Mouse (Mus musculus) urinary bladder, postnatal 14 days (tissue): Measurements from ENCODE around the gene Tet2.

Source experiments
- DNase-seq: peaks from one replicate; pipeline ENCODE4 v3.0.0; 2021; ENCODE audit warnings: low spot score

Gene Tet2

GRCm38 (mm10) chr3:133517406-133517805 is 27.5 kb downstream of the Tet2 start:
- DNase-seq, result no peak

DNA sequence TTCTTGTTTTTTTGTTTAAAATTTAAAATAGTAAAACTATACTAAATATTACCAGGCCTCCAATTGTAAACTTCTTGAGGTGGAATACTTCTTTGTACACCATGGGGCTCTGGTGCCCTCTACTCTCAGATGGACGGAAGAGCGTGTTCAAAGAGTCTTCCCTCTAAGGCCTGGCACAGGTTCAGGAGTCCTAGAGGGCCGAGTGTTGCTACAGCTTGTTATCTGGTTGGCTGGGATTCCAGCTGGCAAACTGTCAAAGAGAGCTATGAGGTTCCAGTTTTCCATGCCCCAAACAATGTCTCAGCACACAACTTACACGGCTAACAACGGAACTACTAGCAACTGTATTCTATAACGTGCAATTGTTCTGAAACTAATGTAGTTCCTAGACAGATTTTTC is 28.8 kb downstream of the Tet2 start:
- peak; percentile 67 for DNase-seq

DNA sequence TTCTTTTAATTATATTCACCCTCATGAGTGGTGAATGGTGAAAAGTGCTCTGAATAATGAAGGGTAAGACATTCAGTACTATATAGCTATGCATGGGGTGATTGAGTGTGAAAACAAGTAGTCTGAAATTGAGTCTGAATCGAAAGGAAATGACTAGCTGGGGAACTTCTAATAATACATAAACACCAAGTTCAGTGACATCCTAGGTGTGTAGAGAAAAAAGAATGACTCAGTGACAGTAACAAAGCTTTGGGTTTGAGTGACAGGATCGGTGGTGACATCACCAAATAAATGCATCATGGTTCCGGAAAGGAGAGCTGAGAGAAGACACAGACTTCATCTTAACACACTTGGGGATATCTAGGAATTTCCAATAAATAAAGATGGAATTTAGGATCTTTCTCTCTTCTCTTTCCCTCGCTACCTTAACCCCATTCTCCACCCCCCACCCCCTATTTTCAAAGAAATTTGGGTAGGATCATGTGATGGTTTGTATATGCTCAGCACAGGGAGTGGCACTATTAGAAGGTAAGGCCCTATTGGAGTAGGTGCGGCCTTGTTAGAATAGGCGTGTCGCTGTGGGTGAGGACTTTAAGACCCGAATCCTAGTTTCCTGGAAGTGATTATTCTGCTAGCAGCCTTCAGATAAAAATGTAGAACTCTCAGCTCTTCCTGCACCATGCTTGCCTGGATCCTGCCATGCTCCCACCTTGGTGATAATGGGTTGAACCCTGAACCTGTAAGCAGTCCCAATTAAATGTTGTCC is 29.6 kb downstream of the Tet2 start:
- no peak for DNase-seq

GRCm38 (mm10) chr3:133514290-133514689 is 30.6 kb downstream of the Tet2 start:
- no peak for DNase-seq

GRCm38 (mm10) chr3:133513475-133513874 is 31.5 kb downstream of the Tet2 start:
- DNase-seq, result no peak

DNA sequence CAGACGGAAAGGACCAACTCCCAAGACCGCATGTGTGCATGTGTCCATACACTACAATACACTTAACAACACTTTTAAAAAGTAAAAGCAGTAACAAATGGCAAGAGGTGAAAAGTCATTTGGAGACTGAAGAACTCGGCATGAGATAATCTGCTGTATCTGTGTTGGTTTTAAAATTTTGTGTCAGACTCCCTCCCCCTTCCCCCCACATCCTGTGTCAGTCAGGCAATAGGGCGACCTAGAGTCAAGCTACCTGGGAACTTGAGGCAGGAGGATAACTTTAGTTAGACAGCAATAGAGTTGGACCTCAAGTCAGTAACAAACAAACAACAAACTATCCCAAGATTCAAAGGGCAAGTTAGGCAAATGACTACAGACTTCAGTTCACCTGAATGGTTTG is 34.6 kb downstream of the Tet2 start:
- DNase-seq, result no peak

- DNase-seq, result no peak
Measured at GRCm38 (mm10) chr3:133509796-133510195, 35.1 kb downstream of the Tet2 start.

DNA sequence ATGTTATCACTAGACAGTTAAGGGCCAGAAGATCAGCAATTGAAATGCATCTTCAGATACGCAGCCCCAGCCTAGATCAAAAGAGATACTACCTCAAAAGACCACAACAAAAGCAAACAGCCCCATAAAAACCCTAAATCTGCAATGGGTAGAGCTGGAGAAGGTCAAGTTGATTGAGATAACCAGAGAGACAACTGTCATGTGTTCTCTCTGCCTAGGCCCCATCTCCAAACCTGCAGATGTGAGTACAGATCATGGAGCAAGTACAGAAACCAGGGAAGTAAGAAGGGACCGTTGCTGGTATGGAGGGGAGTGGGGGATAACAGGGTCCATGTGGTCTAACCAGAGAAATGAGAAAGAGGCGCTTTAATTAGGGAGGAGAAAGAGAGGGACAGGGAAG is 36.1 kb downstream of the Tet2 start:
- DNase-seq, result no peak

GRCm38 (mm10) chr3:133506289-133506954 is 38.5 kb downstream of the Tet2 start:
- DNase-seq, result no peak

DNA sequence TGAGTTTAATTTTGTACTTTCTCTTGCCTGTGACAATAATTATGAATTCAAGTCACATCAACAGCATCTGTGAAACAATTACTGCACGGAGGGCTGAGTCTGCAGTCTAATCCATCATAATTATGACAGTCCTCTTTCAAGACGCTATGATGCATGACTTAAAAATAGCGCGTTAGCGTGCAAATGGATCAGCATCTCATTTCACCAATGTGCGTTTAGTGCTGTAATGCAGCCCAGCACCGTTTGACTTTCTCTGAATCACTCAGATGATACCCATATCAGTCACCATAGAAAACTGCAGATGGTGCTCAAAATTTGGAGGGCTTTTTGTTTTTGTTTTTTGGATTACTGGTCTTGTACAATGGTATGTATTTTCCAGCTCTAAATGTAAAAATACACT is 48.0 kb downstream of the Tet2 start:
- DNase-seq, result no peak

DNA sequence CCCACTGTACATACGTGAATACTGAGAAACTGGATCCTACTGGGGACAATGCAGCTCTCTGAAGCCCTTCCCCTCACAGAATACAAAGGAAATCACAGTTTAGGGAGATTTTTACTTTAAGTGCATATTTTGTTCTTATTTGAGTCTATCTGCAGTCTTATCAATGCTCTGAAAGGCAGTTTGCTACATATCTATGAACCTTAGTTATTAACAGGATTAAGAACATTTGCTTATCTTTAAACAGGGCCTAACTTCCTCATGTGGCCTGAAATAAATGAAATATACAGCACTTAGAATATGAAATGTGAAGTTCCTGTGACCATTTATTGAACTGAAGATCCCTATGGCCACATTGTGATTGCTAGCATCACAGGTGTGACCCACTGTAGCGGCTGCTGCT is 53.6 kb downstream of the Tet2 start:
- DNase-seq, result no peak

DNA sequence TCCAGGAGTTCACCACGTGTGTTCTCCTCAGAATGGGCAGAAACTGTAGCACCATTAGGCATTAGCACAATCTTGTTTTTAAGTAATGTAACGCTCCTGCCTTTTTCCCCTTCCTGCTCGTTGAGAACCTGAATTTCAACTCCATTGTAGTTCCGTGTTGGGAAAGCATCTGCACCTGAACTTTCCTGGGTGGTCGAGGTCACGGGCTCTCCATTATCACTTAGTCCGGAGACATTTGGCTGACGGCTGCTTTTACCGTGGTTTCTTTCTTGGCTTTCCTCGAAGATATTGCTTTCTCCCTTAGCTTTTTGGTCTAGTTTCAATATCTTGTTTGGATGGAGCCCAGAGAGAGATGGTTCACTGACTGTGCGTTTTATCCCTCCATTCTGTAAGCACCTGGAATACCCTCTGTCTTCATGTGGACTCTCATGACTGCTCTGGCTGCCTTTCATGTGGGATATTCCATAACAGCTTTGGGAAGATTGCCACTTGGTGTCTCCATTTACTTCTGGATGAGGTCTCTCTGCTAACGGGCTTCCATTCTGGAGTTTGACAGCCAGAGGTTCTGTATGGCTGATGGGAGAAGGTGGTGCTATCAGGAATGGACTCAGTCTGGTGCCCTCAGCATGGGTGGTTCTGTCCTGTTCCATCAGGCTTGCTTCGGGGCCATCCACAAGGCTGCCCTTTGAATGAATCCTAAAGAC is 56.8 kb downstream of the Tet2 start:
- no peak for DNase-seq

DNA sequence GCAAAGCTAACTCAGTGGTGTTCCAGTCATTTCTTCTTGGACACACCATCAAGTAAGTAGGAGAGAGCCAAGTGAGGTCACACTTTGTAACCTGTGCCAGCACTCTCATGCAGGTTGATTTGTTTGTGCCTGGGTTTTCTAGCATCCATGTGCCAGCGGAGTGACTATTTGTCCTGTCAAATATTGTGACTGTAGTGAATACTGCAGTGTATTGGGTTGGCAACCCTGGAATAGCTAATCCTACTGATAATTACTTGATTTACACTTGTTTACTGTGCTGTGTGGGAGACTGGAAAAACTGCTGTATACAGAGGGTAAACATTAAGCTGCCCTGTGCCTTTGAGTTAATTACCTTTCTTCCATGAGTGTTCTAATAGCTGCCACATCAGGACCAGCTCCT is 62.1 kb downstream of the Tet2 start:
- no peak for DNase-seq

- DNase-seq, result no peak
Measured at GRCm38 (mm10) chr3:133478987-133479386, 66.0 kb downstream of the Tet2 start.

- no peak for DNase-seq
Measured at GRCm38 (mm10) chr3:133473781-133474180, 71.2 kb downstream of the Tet2 start.

GRCm38 (mm10) chr3:133471101-133471500 is 73.8 kb downstream of the Tet2 start:
- no peak for DNase-seq

DNA sequence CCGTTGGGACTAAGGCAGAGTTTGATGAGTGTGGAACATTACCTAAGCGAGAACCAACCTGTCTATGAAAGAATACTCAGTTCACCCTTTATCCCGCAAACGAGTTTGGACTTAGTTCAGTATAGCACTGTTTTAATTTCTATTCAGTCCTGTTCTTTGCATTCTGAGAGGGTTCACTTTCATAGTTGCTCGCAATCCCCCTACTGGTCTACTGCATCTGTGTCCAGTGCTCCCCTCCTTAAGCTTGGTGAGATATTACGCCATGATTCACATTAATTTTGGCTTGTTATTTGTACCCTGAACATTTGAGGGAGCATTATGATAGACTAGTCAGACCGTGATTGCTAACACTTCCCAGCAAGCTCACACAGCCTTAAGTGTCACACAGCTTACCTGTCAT is 76.1 kb downstream of the Tet2 start:
- DNase-seq, result no peak

DNA sequence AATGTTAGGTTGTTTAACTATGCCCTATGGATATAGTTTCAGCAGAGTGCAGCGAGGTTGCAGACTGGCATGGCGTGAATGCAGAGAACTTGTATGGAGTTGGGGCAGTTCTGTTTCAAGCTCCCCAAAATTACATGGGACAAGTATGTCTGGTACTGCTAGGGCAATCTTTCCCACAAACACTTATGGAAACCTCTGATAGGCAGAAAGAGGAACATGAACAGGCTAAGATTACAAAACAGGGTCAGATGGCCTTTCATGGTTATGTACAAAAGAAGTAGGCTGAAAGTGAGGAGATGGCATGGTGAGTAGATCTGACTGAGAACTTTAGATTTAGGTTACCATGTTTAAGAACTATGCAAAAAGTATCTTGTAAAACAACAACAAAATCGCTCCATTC is 81.7 kb downstream of the Tet2 start:
- DNase-seq, result no peak

DNA sequence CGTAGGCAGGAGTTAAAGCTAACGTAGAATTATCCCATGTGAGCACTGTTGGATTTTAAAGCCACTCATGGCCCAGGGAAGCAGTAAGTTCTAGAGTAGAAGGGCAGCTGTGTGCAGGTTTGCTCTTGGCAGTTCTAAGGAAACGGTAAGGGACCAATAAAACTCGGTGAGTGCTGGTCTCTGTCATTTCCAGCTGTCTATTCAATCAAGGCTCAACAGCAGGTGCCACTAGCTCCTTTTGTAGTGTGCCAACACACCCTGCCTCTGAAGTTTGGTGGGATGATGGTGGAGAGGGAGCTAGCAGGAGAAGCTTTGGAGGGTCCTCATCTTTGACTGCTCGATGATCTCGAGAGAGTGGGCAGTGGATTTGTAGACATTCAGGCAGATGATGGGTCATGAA is 82.5 kb downstream of the Tet2 start:
- no peak for DNase-seq

DNA sequence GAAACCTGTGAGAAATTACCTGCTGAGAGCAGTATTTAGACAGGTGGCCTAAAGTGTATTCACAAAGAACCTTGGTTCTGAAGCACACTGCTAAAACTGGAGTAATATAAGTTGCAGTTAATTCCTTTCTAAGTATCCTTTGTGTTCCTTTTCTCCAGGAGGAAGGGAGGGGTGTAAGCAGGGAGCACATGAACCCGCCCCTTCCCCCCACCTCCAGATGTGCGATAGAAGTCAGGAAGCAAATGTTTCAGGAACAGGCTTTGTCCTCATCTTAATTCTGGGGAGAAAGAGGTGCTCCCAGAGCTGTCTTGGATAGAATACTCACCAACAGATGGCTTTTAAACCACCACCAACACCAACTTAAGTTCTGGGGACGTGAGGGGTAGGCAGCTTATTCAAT is 82.9 kb downstream of the Tet2 start:
- DNase-seq, result no peak

- no peak for DNase-seq
Measured at GRCm38 (mm10) chr3:133459174-133459573, 85.8 kb downstream of the Tet2 start.

- DNase-seq, result no peak
Measured at GRCm38 (mm10) chr3:133453896-133454295, 91.0 kb downstream of the Tet2 start.

DNA sequence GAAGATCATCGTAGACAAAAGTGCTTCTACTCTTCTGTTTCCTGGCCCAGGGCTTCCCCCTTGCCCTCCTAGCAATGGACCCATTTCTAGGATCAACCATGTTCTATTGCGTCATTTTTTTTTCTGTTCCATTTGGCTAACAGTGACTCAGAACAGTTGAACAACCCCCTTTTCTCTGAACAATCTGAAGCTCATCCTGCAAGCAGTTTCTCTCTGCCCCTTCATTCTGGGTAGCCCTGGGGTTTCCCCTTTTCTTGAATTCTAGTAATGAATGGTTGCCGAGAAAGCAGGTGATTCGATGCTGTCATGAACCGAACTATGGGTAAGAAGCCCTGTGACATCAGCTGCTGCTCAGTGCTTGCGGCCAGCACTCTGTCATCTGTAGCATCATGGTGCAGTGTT is 108.0 kb downstream of the Tet2 start:
- no peak for DNase-seq
